In the genomic region with DNA sequence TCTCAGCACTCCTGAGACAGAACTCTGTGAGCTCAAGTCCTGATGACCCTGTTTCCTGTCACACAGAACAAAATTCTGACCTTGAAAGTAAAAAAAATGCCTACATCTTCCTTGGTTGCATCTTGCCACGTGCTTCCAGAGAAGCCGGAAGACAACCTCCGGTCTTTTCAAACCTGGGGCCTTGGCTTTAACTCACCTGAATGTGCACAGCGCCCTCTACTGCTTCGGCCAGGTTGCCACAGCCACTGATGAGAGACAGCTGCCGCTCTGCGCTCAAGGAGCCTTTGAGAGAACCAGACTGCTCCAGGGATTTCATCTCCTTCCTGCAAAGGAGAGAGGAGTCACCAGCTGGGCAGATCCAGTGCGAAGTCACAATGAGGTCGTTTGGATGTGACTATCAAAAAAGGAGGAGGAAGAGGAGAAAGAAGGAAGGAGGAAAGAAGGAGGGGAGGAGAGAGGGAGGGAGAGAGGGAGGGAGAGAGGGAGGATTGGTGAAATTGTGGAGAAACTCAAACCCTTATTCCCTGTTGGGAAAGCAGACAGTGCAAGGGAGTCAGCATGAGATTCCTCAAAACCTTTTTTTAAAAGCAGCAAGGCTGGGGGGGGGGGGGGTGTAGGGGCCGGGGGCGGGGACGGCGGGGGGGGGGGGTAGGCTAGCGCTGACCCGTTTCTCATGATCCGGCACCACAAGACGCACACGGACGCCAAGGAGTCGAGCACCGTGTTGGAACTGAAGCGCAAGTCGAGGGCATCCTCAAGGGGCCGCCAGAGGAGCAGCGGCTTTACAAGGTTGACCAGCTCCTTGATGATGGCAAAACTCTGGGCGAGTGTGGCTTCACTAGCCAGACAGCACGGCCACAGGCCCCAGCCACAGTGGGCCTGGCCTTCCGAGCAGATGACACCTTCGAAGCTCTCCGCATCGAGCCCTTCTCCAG, we compare ENCODE assay signal across 1 mouse cellular context.
TF ChIP-seq lines count a peak whose summit lies in the region.

No protein-coding gene starts in this region.

TF ChIP-seq in CH12.LX, 34 proteins besides CTCF, POLR2A, EP300 and RAD21:
- TF ChIP-seq TBP (conservative IDR thresholded peaks at IDR 0.05; ENCODE audit: low read depth, low read length) = no peak
- no peak for TF ChIP-seq JUN (IDR thresholded peaks at IDR 0.05; ENCODE audit: insufficient read depth, low read depth, low read length)
- TF ChIP-seq KAT2A (IDR thresholded peaks at IDR 0.05; ENCODE audit: insufficient replicate concordance, low read length) = no peak
- no peak for TF ChIP-seq GABPA (IDR thresholded peaks at IDR 0.05; ENCODE audit: insufficient replicate concordance, low read depth, low read length)
- no peak for TF ChIP-seq CHD1 (IDR thresholded peaks at IDR 0.05; ENCODE audit: low read depth, low read length)
- TF ChIP-seq TCF12 (IDR thresholded peaks at IDR 0.05; ENCODE audit: low read depth, low read length) = no peak
- no peak for TF ChIP-seq ZMIZ1 (IDR thresholded peaks at IDR 0.05; ENCODE audit: low read depth, low read length)
- no peak for TF ChIP-seq HCFC1 (IDR thresholded peaks at IDR 0.05; ENCODE audit: low read depth, low read length)
- TF ChIP-seq RCOR1 (conservative IDR thresholded peaks at IDR 0.05; ENCODE audit: low read depth, low read length) = no peak
- TF ChIP-seq BHLHE40 (IDR thresholded peaks at IDR 0.05; ENCODE audit: low read depth, low read length) = peak; percentile 43
- TF ChIP-seq ZC3H11A (IDR thresholded peaks at IDR 0.05; ENCODE audit: low read depth, low read length) = no peak
- no peak for TF ChIP-seq E2F4 (IDR thresholded peaks at IDR 0.05; ENCODE audit: insufficient replicate concordance, low read depth, low read length)
- no peak for TF ChIP-seq MEF2A (IDR thresholded peaks at IDR 0.05; ENCODE audit: borderline replicate concordance, low read depth, low read length)
- TF ChIP-seq ZNF384 (IDR thresholded peaks at IDR 0.05; ENCODE audit: low read depth, low read length) = 0 out of 2 replicates have a peak, but pooled peaks have one; percentile 15
- no peak for TF ChIP-seq PAX5 (IDR thresholded peaks at IDR 0.05; ENCODE audit: low read length)
- no peak for TF ChIP-seq MAFK (IDR thresholded peaks at IDR 0.05; ENCODE audit: insufficient replicate concordance, low read length)
- no peak for TF ChIP-seq NELFE (IDR thresholded peaks at IDR 0.05; ENCODE audit: low read depth, low read length)
- TF ChIP-seq MAZ (IDR thresholded peaks at IDR 0.05; ENCODE audit: low read depth, low read length) = no peak
- peak; percentile 60 for TF ChIP-seq SMC3 (IDR thresholded peaks at IDR 0.05; ENCODE audit: low read depth, low read length)
- no peak for TF ChIP-seq POLR2AphosphoS2 (IDR thresholded peaks at IDR 0.05; ENCODE audit: low read depth, low read length)
- TF ChIP-seq UBTF (IDR thresholded peaks at IDR 0.05; ENCODE audit: low read depth, low read length) = no peak
- TF ChIP-seq IRF4 (IDR thresholded peaks at IDR 0.05; ENCODE audit: low read depth, low read length) = no peak
- peak; percentile 53 for TF ChIP-seq ELF1 (IDR thresholded peaks at IDR 0.05; ENCODE audit: low read depth, low read length)
- TF ChIP-seq JUND (conservative IDR thresholded peaks at IDR 0.05; ENCODE audit: low read depth, low read length) = no peak
- peak; percentile 88 for TF ChIP-seq MAX (IDR thresholded peaks at IDR 0.05; ENCODE audit: low read length)
- no peak for TF ChIP-seq USF1 (IDR thresholded peaks at IDR 0.05; ENCODE audit: low read depth, low read length)
- TF ChIP-seq MXI1 (IDR thresholded peaks at IDR 0.05; ENCODE audit: low read depth, low read length) = peak; percentile 54; the same call in 1 of the 2 replicates
- TF ChIP-seq NRF1 (IDR thresholded peaks at IDR 0.05; ENCODE audit: low read depth, low read length) = no peak
- no peak for TF ChIP-seq SIN3A (IDR thresholded peaks at IDR 0.05; ENCODE audit: low read length)
- no peak for TF ChIP-seq CHD2 (IDR thresholded peaks at IDR 0.05; ENCODE audit: low read length)
- no peak for TF ChIP-seq USF2 (conservative IDR thresholded peaks at IDR 0.05; ENCODE audit: low read depth, low read length)
- no peak for TF ChIP-seq ETS1 (conservative IDR thresholded peaks at IDR 0.05; ENCODE audit: low read depth, low read length)
- no peak for TF ChIP-seq ZKSCAN1 (IDR thresholded peaks at IDR 0.05; ENCODE audit: borderline replicate concordance, low read depth, low read length)
- TF ChIP-seq MYC (IDR thresholded peaks at IDR 0.05; ENCODE audit: low read depth, low read length) = peak; percentile 83
